Mouse (Mus musculus) kidney, postnatal 4 days (tissue): ENCODE measurements around the gene Tox4.

Experiments used
- DNase-seq, 2 experiments: peaks; one replicate each; pipeline ENCODE4 v3.0.0; 2021; ENCODE audit warnings: mixed read lengths in 2 of 2

Gene Tox4

GRCm38 (mm10) chr14:52313931-52314807 is 35.2 kb downstream of the Tox4 start:
- no peak for DNase-seq

- DNase-seq = peak; percentile 22 to 32
These were observed 35.8 kb downstream of the Tox4 start for GRCm38 (mm10) chr14:52314808-52315150.

- DNase-seq = peak in 1 of 2 experiments; percentile 13
These were observed 36.4 kb downstream of the Tox4 start for GRCm38 (mm10) chr14:52315283-52315780.

GRCm38 (mm10) chr14:52315792-52316440 is 37.0 kb downstream of the Tox4 start:
- DNase-seq = peak; percentile 84 to 90

- peak; percentile 45 to 71 for DNase-seq
These were observed 37.7 kb downstream of the Tox4 start for GRCm38 (mm10) chr14:52316441-52317225.

GRCm38 (mm10) chr14:52319361-52319760 is 40.4 kb downstream of the Tox4 start:
- DNase-seq = peak; percentile 35 to 48

GRCm38 (mm10) chr14:52325890-52326289 is 46.9 kb downstream of the Tox4 start:
- peak in 1 of 2 experiments; percentile 24 for DNase-seq

GRCm38 (mm10) chr14:52327375-52327901 is 48.5 kb downstream of the Tox4 start:
- no peak for DNase-seq

- no peak for DNase-seq
These were observed 49.2 kb downstream of the Tox4 start, which contains the start of gene Sall2 for GRCm38 (mm10) chr14:52327910-52328812. Gene Sall2, minus strand, starts transcription at chr14:52328762.

- no peak for DNase-seq
These were observed 52.3 kb downstream of the Tox4 start for GRCm38 (mm10) chr14:52331069-52331750.

GRCm38 (mm10) chr14:52332171-52332570 is 53.2 kb downstream of the Tox4 start:
- no peak for DNase-seq

- DNase-seq = peak; percentile 53 to 63
These were observed 60.0 kb downstream of the Tox4 start for GRCm38 (mm10) chr14:52338751-52339511.

- no peak for DNase-seq
These were observed 60.5 kb downstream of the Tox4 start for GRCm38 (mm10) chr14:52339512-52339852.
